Mouse (Mus musculus): ENCODE data around the gene Car15.

Car15 gene

GRCm38 (mm10) chr16:17848928-17849327 is 10.8 kb upstream of the Car15 start:
- Histone ChIP-seq H3K36me3 (ENCODE audit: control insufficient read depth, insufficient read depth, low read length, poor library complexity, severe bottlenecking) (peaks cover 10% of the 10 kb centered on the region; the same call in 1 of the 2 replicates), H3K27me3 (ENCODE audit: control insufficient read depth, insufficient read depth, low read length, poor library complexity, severe bottlenecking) (no peaks in the 10 kb centered on the region)
- peak; percentile 69 for DNase-seq (ENCODE audit: low read depth, low spot score)

DNA sequence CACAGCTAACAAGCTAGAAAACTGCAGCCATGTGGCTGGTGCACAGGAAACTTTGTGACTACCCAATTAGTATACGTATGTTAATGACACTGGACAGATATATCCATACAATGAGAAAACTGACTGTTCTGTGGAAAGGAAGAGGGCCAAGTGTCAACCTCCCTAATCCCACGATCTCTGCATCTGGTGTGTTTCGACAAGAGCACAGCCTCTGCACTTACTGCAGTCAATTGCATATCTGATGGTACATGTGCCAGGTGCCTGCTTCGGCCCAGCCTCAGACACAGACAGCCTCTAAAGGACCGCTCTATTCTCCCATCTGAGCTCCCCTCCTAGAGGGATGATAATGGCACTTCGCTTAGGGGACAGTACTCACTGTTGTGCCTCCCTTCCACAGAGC is 10.3 kb upstream of the Car15 start:
- DNase-seq (ENCODE audit: low read depth, low spot score), result no peak
- Histone ChIP-seq H3K27me3 (ENCODE audit: control insufficient read depth, insufficient read depth, low read length, poor library complexity, severe bottlenecking) (no peaks in the 10 kb centered on the region), H3K36me3 (ENCODE audit: control insufficient read depth, insufficient read depth, low read length, poor library complexity, severe bottlenecking) (peaks cover 10% of the 10 kb centered on the region; the same call in 1 of the 2 replicates)

DNA sequence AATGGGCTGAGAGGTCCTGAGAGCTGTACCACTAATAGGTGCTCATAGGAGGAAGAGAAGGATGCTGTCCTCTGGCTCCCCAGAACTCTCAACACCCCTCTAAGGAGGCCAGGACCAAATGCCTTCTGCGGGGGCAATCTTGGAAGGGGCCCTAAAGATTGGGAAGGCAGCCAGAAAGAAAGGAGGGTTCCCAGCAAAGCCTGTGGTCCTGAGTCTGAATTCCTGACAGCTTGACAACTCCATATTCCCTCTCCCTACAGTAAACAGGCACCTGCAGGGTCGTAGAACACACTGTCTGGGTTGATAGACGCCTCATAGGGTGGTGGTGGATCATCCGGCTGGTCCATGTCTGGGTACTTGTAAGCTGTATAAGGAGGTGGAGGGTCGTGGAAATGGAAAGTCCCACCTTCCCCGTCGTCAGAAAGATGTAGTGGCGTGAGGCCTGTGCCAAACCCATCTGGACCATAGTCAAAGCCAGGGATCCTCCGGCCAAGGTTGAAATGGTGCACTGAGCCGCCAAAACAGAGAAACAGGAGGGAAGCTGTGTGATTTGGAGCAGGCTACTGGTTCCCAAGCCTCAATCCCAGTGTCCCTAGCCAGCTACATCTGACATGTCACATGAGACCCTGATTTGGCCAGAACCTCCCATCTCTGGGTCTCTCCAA is 5.7 kb upstream of the Car15 start:
- DNase-seq (ENCODE audit: low read depth, low spot score), result no peak
- H3K27me3 ChIP-seq (ENCODE audit: control insufficient read depth, insufficient read depth, low read length, poor library complexity, severe bottlenecking), result no peaks in the 10 kb centered on the region
- H3K36me3 ChIP-seq (ENCODE audit: control insufficient read depth, insufficient read depth, low read length, poor library complexity, severe bottlenecking), result peaks cover 10% of the 10 kb centered on the region

DNA sequence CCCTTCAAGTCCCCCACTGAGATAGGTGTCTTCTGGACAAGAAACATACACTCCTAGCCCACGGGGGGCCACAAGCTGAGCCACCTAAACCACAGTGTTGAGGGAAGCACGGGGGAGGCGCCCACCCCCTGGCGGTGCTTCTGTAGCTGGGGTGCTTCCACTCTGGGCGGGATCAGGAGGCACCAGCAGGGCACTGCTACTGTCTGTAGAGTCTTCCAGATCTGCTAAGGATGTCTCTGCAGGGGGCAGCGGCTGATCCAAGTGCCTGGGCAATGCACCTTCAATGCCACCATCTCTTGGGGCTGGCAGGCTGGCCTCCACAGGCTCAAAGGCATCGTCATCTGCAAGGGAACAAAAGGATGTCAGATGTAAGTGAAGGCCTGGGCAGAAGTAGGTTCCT is 4.3 kb upstream of the Car15 start:
- peaks cover 7% of the 10 kb centered on the region for H3K36me3 ChIP-seq (ENCODE audit: control insufficient read depth, insufficient read depth, low read length, poor library complexity, severe bottlenecking)
- no peak for DNase-seq (ENCODE audit: low read depth, low spot score)

DNA sequence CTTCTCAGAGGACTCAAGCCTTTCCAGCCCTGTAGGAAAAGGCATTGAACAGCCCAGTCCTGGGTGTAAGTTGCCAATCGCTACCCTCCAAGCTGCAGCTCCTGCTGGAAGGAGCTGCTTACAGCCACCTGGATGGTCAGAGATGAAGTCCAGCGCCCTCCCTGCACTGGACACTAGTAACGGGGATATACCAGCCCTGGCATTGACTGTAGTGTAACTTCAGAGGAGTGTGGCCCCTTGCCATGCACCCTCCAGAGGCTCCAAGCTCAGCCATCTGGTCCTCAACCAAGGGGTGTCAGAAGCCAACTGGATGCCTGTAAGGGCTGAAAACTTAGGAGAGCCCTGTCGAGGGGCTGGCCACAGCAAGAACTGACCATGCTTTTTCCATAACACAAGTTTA is 1.8 kb upstream of the Car15 start:
- no peaks in the 10 kb centered on the region for H3K27me3 ChIP-seq (ENCODE audit: control insufficient read depth, insufficient read depth, low read length, poor library complexity, severe bottlenecking)
- H3K36me3 ChIP-seq (ENCODE audit: control insufficient read depth, insufficient read depth, low read length, poor library complexity, severe bottlenecking), result peaks cover 7% of the 10 kb centered on the region
- no peak for DNase-seq (ENCODE audit: low read depth, low spot score)

More for the DNA sequence above, 4.3 kb upstream of the Car15 start:
- H3K27me3 ChIP-seq (ENCODE audit: control insufficient read depth, insufficient read depth, low read length, poor library complexity, severe bottlenecking), result no peaks in the 10 kb centered on the region

GRCm38 (mm10) chr16:17835481-17835880 is 2.7 kb downstream of the Car15 start:
- no peak for DNase-seq (ENCODE audit: low read depth, low spot score)
- Histone ChIP-seq H3K27me3 (ENCODE audit: control insufficient read depth, insufficient read depth, low read length, poor library complexity, severe bottlenecking) (no peaks in the 10 kb centered on the region), H3K36me3 (ENCODE audit: control insufficient read depth, insufficient read depth, low read length, poor library complexity, severe bottlenecking) (no peaks in the 10 kb centered on the region; the same call in 1 of the 2 replicates)

DNA sequence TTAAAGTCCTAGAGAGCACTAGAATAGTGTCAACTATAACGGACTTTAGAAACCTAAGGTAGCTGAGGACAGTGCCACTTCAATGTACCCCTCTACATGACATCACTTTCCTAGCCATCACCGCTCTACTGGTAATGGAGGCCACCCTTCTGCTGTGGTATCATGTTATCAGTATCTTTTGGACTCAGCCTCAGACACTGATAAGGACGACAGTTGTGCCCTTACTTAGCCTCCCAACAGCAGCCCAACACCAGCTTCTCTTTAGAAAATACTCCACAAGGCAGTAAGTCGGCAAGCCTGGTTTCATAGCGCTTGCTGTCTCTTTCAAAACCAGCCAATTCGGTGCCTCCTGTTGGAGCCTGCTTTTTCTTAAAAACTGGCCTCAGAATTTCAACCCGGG is 3.6 kb downstream of the Car15 start:
- no peaks in the 10 kb centered on the region for H3K27me3 ChIP-seq (ENCODE audit: control insufficient read depth, insufficient read depth, low read length, poor library complexity, severe bottlenecking)
- DNase-seq (ENCODE audit: low read depth, low spot score), result no peak
- no peaks in the 10 kb centered on the region; the same call in 1 of the 2 replicates for H3K36me3 ChIP-seq (ENCODE audit: control insufficient read depth, insufficient read depth, low read length, poor library complexity, severe bottlenecking)

DNA sequence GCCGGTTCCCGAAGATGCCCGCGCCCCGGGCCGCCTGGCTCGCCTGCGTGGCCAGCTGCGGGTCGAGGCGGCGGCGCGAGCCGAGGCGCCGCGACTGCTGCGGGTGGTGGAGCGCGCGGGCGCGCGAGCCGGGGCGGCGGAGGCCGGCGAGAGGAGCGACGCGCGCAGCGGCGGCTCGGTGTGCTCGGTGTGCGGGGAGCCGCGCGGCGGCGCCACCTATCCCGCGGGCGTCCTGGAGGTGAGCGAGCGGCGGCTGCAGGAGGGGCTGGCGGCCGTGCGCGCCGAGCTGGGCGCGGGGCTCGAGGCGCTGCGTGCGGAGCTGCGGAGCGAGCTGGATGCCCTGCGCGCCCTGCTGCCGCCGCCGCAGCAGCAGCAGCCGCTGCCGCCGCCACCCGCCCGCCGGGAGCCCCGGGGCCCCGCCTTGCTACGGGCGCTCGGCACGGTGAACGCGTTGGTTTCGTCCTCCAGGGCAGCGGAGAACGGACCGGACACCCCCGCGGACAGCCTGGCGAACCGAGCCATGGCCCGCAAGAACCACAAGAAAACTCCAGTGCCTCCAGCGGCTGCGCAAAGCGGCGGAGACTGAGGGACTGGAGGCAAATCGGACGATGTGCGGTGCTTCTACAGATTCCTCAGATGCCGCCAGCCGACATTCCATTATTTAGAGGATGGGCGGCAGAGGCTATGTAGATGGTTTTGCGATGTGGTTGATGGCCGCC is 4.3 kb downstream of the Car15 start:
- Histone ChIP-seq H3K27me3 (ENCODE audit: control insufficient read depth, insufficient read depth, low read length, poor library complexity, severe bottlenecking) (no peaks in the 10 kb centered on the region), H3K36me3 (ENCODE audit: control insufficient read depth, insufficient read depth, low read length, poor library complexity, severe bottlenecking) (no peaks in the 10 kb centered on the region; the same call in 1 of the 2 replicates)
- DNase-seq (ENCODE audit: low read depth, low spot score), result no peak

DNA sequence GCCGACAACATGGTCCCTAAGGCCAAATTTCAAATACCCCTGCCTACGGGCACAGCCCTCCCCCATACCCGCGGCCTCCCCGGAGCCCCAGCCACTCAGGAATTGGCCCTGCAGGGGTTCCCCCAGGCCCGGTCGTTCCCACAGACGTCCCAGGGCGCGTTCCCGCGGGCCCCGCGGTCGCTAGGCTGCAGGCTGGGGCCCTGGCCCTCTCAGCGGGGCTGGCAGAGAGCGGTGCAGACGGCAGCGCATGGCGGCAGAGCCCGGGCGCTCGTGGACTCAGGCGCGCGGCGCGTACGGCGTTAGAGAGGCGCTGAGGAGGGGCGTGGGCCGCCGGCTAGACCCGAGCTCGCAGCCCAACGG is 4.9 kb downstream of the Car15 start:
- Histone ChIP-seq H3K27me3 (ENCODE audit: control insufficient read depth, insufficient read depth, low read length, poor library complexity, severe bottlenecking) (no peaks in the 10 kb centered on the region), H3K36me3 (ENCODE audit: control insufficient read depth, insufficient read depth, low read length, poor library complexity, severe bottlenecking) (no peaks in the 10 kb centered on the region; the same call in 1 of the 2 replicates)
- no peak for DNase-seq (ENCODE audit: low read depth, low spot score)

GRCm38 (mm10) chr16:17832821-17833220 is 5.3 kb downstream of the Car15 start, which contains the start of gene B830017H08Rik:
Gene B830017H08Rik (plus strand): TSS chr16:17833121.
- no peak for DNase-seq (ENCODE audit: low read depth, low spot score)
- H3K36me3 ChIP-seq (ENCODE audit: control insufficient read depth, insufficient read depth, low read length, poor library complexity, severe bottlenecking), result no peaks in the 10 kb centered on the region; the same call in 1 of the 2 replicates

DNA sequence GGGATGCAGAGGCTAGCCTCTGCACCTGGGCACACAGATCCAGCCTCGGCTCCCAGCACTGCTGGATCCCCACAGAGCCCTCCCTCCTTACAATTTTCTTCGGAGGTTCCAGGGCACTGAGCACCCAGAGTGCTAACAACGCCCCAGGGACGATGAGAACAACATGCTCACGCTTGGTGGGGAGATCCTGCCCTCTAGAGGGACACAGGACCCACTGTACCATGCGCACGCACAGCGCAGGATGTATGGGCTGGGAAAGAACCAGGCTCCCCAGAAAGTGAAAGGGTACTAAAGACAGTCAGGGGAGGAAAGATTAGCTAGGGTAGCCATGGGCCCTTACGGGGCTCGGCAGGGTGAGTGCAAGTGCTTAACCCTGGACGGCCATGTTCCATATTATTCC is 6.4 kb downstream of the Car15 start:
- no peak for DNase-seq (ENCODE audit: low read depth, low spot score)
- Histone ChIP-seq H3K27me3 (ENCODE audit: control insufficient read depth, insufficient read depth, low read length, poor library complexity, severe bottlenecking) (no peaks in the 10 kb centered on the region), H3K36me3 (ENCODE audit: control insufficient read depth, insufficient read depth, low read length, poor library complexity, severe bottlenecking) (no peaks in the 10 kb centered on the region; the same call in 1 of the 2 replicates)

More at GRCm38 (mm10) chr16:17832821-17833220, 5.3 kb downstream of the Car15 start, which contains the start of gene B830017H08Rik:
- no peaks in the 10 kb centered on the region for H3K27me3 ChIP-seq (ENCODE audit: control insufficient read depth, insufficient read depth, low read length, poor library complexity, severe bottlenecking)

DNA sequence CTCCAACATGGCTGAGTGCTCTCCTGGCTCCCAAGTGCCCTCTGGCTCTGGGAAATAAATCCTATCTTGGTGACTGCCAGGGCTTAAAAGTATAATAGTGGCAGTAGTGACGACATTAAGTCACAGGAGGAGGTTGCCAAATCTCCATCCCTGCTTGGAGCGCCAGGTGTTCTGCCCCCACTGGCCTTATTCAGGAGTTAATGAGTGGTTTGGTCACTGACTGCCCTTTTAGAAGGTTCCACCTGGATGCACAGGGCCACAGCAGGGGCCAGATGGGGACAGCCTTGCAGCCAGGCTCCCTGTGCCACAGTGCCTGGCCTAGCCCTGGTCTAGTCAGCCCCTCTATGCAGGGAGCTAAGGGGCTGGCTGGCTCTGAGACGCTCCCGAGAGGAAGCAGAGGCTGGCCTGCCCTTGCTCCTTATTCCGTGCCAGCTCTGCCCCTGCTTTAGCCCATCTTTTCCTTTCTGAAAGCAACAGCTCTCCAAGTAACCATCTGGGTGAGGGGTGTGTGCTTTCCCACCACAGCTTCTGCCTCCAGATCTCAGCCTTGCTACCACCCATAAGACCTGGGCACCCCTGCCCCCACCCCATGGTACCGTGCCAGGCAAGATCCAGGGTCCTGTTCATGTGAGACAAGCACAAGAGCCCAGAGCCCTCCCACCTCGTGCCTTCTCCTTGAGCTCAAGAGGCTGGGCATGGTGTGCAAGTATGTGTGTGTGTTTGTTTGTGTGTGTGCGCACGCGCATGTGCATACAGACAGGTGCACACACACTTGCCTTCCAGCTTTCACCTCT is 7.6 kb downstream of the Car15 start:
- H3K27me3 ChIP-seq (ENCODE audit: control insufficient read depth, insufficient read depth, low read length, poor library complexity, severe bottlenecking), result no peaks in the 10 kb centered on the region
- no peaks in the 10 kb centered on the region; the same call in 1 of the 2 replicates for H3K36me3 ChIP-seq (ENCODE audit: control insufficient read depth, insufficient read depth, low read length, poor library complexity, severe bottlenecking)
- DNase-seq (ENCODE audit: low read depth, low spot score), result no peak

- no peak for DNase-seq (ENCODE audit: low read depth, low spot score)
- Histone ChIP-seq H3K36me3 (ENCODE audit: control insufficient read depth, insufficient read depth, low read length, poor library complexity, severe bottlenecking) (no peaks in the 10 kb centered on the region; the same call in 1 of the 2 replicates), H3K27me3 (ENCODE audit: control insufficient read depth, insufficient read depth, low read length, poor library complexity, severe bottlenecking) (no peaks in the 10 kb centered on the region)
Measured at GRCm38 (mm10) chr16:17828867-17829266, 9.3 kb downstream of the Car15 start.

- no peaks in the 10 kb centered on the region for H3K27me3 ChIP-seq (ENCODE audit: control insufficient read depth, insufficient read depth, low read length, poor library complexity, severe bottlenecking)
- DNase-seq (ENCODE audit: low read depth, low spot score), result no peak
- no peaks in the 10 kb centered on the region; the same call in 1 of the 2 replicates for H3K36me3 ChIP-seq (ENCODE audit: control insufficient read depth, insufficient read depth, low read length, poor library complexity, severe bottlenecking)
Measured at GRCm38 (mm10) chr16:17828229-17828628, 9.9 kb downstream of the Car15 start.

GRCm38 (mm10) chr16:17826500-17826899 is 11.7 kb downstream of the Car15 start:
- no peaks in the 10 kb centered on the region for H3K36me3 ChIP-seq (ENCODE audit: control insufficient read depth, insufficient read depth, low read length, poor library complexity, severe bottlenecking)
- no peaks in the 10 kb centered on the region for H3K27me3 ChIP-seq (ENCODE audit: control insufficient read depth, insufficient read depth, low read length, poor library complexity, severe bottlenecking)
- DNase-seq (ENCODE audit: low read depth, low spot score), result no peak

Measured in splenic B cell, adult 2 months (primary cell).